ENCODE assay signal across 19 mouse cellular contexts in genomic region chr19:57230996-57231395, GRCm38 (mm10).
DNase-seq lines count a peak whose midpoint lies in the region; TF ChIP-seq lines count a peak whose summit lies in the region.
"Had no signal": no experiment of that assay in that cellular context is flagged by ENCODE, and none has a peak within 500 bp of the region (broad histone marks: within the 10 kb centered on the region; RNA-seq: fewer than 3 reads in every experiment).

No protein-coding gene starts in this region.

- peak; percentile 40 for DNase-seq in Muller cell, postnatal 12 days (ENCODE audit: inconsistent ontology term)
- DNase-seq in retina, embryonic 14.5 days (ENCODE audit: low spot score) = peak; percentile 53
- peak; percentile 81 for DNase-seq in retina, postnatal 1 day
- no peak for DNase-seq in adrenal gland, adult 8-10 months
- DNase-seq in cerebellum, adult 2 months = no peak
- DNase-seq in heart, adult 11 months = no peak
- DNase-seq: adrenal gland, adult 2 months; adrenal gland, postnatal 10 days; adrenal gland, postnatal 14 days; adrenal gland, postnatal 25 days; adrenal gland, postnatal 36 days; B cell, adult 2 months; cerebellum, adult 11 months; cerebellum, adult 11-12 months; cerebellum, adult 18-20 months; cerebellum, adult 8-10 months; cerebellum, adult 9-10 months had no signal

- WGBS in cerebellum, adult 2 months = 41% methylated on average over 4 of the region's 4 CpGs

- no peak overlapping the region for H3K27ac ChIP-seq in cerebellum, adult 2 months (ENCODE audit: insufficient read depth, low read length)

- no peak for TF ChIP-seq CTCF in cerebellum, adult 2 months (IDR thresholded peaks at IDR 0.05; ENCODE audit: borderline replicate concordance, insufficient read depth, low read depth, low read length)

- TF ChIP-seq POLR2A in cerebellum, adult 2 months (IDR thresholded peaks at IDR 0.05; ENCODE audit: borderline replicate concordance, insufficient read depth, low read length) = no peak

- no peak overlapping the region for H3K4me3 ChIP-seq in cerebellum, adult 2 months (replicated peaks; ENCODE audit: insufficient read depth, low read depth, low read length)

- peaks cover 29% of the 10 kb centered on the region for H3K4me1 ChIP-seq in cerebellum, adult 2 months (ENCODE audit: control insufficient read depth, insufficient read depth, low read length)

- H3K27me3 ChIP-seq in cerebellum, adult 2 months (ENCODE audit: control insufficient read depth, insufficient read depth, low read length) = no peaks in the 10 kb centered on the region
- H3K27me3 ChIP-seq: CH12.LX, Patski had no signal

Comparison
In these comparisons a context has a peak if more than half of its experiments do, and no peak if none do; other contexts are left out.
1. DNase-seq: peak in Muller cell, postnatal 12 days (single experiment), retina, embryonic 14.5 days (single experiment) and retina, postnatal 1 day (single experiment); none in adrenal gland, adult 8-10 months (single experiment), cerebellum, adult 2 months (0 of 2) and heart, adult 11 months (single experiment).